Mouse (Mus musculus) liver, adult 2 months (tissue): ENCODE data around the gene Ankrd24.

Experiments used
- CTCF ChIP-seq: fragments of 200-500 bp; IDR thresholded peaks from 2 replicates; pipeline ENCODE4 v1.5.1; 2011; ENCODE audit warnings: low read depth, low read length, control low read depth
- POLR2A ChIP-seq: fragments of 200-500 bp; IDR thresholded peaks from 2 replicates; pipeline ENCODE4 v1.6.1; 2011; ENCODE audit warnings: low read length, control low read depth; ENCODE audit not compliant: insufficient read depth; ENCODE audit errors: extremely low read depth

GRCm38 (mm10) chr10:81608308-81608707 lies 20.0 kb upstream of the Ankrd24 start:
- TF ChIP-seq POLR2A (no peak), CTCF (peak; percentile 30; the same call in 1 of the 2 replicates)
